Mouse (Mus musculus) adrenal gland, adult 10 weeks (tissue): ENCODE measurements around the gene Crtc2. TPM values are rescaled to one million over a fixed set of nuclear protein-coding genes. Genes with fewer than 3 reads are reported as not detected.

ENCODE experiments used
- polyA plus RNA-seq: library from polyadenylated mRNA; stranded (reverse); fragments of 350-450 nt; fragmentation: Illumina TruSeq; extraction: RNeasy Lipid Tissue Mini Kit (QIAGEN cat#74804); gene quantifications from one replicate; pipeline ENCODE4 v1.2.3, GENCODE M21; 2014; ENCODE audit warnings: low read depth, low replicate concordance

Gene Crtc2
- polyA plus RNA-seq, result 9.7 TPM

DNA sequence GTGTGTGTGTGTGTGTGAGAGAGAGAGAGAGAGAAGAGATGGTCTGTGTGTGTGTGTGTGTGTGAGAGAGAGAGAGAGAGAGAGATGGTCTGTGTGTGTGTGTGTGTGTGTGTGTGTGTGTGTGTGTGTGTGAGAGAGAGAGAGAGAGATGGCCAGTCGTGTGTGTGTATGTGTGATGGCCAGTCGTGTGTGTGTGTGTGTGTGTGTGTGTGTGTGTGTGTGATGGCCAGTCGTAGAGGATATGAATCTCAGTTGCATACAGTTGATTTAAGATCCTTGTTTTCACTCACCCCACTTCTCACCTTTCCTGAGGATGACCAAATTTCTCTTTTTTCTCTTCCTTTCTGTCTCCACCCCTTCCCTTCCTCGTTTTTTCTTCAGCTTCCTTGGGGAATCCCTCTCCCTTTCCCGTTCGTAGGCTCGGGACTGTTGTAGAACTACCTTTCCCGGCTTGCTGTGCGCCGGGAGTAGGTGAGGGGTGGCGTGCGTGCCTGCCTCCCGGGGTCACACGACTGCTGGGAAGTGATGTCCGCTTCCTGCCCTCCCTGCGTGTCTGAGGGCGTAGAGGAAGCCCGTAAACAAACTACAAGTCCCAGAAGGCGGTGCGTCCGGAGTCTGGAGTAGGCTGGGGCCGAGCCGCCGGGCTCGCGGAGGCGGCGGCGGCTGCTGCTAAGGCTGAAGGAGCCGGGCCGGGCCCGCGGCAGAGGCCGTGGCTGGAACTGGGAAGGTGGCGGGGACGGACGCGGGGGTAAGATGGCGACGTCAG, at the start of gene Crtc2:
TSS of gene Crtc2 (plus strand) at position 511 of the 766 bp plus-strand sequence.

DNA sequence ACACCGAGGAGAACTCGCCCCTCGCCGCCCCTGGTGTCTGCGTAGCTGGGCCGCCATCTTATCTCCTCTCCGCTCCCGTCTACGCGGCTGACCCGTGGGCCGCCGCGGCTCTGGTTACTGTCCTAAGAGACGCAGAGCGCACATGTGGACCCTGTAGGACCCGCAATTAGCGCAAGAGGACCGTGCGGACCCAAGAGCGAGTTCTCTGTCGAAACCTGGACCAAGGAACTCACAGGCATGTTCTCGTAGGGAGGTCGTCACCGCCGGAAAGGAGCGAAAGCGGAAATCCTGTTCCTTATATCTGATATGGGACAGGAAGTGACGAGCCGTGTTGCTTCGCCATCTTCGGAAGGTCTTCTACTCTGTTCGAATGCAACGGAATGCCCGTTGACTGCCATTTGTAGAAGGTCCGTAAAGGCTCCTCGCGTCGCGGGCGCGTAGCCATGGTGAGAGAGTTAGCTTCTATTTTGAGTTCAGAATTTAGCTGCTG, 40.5 kb upstream of the Crtc2 start, which contains the start of the genes Rps27 and Rab13:
TSS of gene Rps27 (minus strand) at position 275 of the 490 bp plus-strand sequence.
TSS of gene Rab13 (plus strand) at position 319 of the 490 bp plus-strand sequence.

DNA sequence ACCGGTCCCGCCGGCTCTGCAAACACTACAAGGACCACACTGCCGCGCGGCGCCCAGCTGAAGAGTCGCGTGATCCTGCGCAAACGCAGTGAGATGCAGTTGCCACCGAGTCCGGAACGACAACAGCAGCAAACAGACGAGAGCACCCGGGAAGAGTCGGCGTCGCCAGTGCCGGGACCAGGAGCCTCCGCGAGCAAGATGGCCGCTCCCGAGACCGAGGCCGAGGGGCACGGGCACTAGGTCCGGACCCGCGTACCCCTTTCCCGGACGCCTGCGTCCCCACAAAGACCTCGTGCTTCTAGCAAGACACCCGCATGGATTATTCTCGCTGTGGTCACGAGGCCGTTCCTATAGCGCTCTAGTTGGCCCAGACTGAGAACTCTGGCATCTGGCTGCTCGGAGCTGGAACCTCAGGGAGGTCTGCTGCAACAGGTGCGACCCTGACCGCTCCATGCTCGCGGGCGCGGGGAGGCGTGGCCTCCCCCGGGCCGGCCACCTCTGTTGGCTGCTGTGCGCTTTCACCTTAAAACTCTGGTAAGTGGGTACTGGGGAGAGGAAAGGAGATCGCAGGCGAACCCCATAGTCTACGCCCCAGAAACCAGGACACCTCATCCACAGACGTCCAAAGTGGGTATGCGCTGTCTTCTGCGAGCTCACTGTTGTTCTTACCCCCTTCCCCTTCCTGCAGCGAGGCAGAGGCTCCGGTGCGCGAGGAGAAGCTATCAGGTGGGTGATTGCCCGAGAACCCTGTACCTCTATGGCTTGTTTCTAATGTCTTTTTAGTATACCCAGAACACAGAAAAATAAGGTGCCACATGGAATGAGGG, 22.2 kb upstream of the Crtc2 start, which contains the start of gene Jtb:
TSS of gene Jtb (plus strand) at position 91 of the 827 bp plus-strand sequence.

DNA sequence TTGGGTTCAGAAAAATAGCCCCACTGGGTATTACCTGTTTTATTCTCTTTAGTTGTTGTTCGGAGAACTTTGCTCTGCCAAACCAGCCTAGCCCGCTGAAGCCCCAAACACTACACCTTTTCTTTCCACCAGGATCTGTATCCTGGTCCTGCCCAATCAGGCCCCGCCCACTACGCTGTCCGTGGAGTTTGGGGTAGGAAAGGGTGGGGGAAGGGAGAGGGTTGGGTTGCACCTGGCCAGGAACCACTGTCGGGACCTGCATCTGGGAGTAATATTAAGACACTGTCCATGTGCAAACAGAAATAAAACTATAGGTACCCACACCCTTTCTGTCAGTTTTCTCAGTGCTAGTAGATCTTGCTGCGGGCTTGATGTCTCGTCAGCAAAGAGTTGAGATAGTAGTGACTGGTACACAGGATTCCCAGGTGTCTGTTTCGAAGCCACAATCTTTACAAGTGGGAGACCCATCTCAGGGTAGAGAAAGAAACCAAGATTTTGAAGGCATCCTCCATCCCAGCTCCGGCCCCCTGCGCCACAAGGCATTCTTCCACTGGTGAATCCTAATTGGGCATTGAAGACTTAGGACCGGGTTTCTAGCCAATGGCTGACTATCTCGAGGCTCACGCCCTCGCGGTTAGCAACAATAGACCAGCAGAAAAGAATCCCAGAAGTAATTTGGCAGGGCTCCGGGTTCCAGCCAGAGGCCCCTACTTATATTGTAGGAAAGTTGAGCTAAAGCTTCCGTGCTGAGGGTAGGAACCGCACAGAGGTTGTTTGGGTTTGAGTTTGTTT, 10.8 kb upstream of the Crtc2 start, which contains the start of gene Creb3l4:
TSS of gene Creb3l4 (minus strand) at position 529 of the 792 bp plus-strand sequence.

DNA sequence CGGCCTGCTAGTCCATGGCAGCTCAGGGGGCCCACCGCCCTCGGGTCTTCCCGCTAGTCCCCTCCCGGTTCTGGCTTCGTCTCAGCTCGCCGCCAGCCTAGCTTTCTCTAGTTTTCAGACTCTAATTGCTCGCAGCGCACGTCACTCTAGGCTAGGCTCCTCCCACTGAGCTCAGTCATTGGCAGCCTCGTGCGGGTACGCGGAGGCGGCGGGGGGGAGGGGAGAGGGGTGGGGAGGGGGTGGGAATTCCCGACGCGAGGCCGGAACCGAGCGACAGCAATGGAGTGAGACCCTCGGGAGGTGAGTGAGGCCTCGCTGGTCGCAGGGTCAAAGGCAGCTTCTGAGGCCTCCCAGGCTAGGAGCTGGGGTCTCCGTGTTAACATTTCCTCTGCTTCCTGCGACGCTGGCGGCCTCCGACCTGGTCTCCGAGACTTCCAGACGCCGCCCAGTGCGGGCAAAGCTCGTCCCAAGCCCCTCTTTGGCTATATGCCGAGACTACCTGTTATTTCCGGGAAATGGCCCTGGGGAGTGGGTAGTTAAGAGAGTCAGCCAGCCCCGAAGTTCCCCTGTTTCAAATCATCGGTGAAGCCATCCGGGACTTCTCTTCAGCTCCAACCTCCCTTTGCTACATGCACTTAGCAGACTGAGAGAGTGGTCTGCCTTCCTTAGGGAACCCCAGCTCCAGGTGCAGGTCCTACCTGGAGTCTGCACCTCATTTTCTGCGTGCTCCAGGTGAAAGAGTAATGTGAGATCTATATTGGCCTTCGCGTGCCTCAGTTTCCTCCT, 5.8 kb upstream of the Crtc2 start, which contains the start of gene Slc39a1:
TSS of gene Slc39a1 (plus strand) at position 213 of the 786 bp plus-strand sequence.

DNA sequence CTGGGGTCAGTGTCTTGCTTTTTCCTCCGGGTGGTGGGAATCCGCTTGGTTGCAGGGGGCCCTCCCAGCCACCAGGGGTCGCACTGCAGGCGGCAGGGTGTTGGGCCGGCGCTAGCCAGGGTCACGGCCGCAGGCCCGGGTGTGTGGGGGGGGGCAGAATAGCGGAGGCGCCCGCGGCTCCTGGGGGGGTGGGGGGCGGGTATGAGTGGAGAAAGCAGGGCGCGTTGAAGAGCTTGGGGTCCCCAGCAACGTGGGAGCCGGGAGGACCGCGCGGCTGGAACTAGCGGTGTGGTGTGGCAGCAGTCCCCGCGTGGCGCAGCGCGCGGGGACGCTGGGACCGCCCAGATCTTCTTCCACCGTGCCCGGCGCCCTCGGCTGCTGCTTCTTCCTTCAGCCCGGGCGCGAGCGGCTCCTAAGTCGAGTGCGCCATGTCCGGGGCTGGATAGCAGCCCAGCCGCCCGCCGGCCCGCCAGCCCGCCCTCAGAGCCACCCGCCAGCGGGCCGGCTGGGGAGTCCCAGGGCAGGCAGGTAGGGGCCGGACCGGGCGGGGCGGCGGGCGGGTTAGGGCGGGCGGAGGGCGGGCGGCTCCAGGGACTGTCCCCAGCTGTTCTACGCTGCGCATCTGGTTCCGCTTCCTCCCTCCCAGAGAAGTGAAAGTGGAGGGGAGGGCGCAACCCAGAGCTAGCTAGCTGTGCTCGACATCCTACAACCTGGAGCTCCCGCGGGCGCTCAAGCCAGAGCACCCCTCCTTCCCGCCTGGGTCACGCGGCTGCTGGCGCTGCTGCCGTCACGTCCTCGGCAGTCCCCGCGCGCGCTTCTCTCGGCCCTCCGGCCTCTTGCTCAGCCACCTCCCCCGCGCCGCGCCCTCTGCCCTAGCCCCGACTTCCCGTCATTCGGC, 11.3 kb downstream of the Crtc2 start, which contains the start of gene Dennd4b:
TSS of gene Dennd4b (plus strand) at position 152 of the 898 bp plus-strand sequence.

DNA sequence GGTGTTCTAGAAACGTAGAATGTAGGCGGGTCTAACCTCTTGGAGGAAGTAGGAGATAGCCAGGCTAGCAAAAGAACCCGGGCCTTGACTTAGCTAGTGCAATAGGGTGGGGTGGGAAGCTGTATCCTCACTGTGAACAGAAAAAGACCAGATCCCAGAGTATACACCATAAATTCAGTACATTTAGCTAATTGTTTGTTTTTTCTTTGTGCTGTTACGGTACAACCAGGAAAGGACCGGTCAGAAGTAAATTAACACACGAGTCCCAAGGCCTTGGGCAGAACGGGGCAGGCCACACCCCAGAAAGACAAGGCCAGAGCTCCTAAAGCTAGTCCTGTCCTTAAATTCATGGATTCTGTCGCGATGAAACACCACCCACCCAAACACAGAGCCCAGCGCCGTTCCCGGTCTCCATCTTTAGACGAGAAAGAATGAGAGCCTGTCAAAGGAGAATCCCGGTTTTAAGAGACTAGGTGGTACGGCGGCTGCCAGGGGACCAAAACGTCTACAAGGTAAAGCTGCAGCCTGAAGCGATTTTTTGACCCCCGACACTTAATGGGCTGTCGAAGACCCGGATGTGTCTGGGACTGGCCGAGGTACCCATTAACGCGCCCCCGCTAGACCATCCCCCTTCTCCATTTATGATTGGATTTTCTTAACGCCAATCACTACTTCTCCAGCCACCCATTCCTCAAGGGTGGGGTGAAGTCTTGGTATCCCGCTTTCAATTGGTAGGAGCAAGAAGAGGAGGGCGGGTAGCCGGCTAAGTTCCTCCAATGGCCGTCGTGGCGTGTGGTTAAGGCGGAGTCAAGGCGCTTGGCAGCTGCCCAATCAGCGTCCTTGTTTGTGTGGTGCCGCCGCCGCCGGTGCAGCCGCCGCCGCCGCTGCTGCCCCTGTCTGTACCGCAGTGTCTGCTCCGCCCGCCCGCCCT, 38.6 kb downstream of the Crtc2 start, which contains the start of gene Gatad2b:
TSS of gene Gatad2b (plus strand) at position 834 of the 931 bp plus-strand sequence.

Other genes starting within 250 kb of the Crtc2 start
- 123 TPM for gene 4933434E20Rik, start 202.5 kb upstream of the Crtc2 start, polyA plus RNA-seq
- gene Ubap2l, start 201.5 kb upstream of the Crtc2 start, polyA plus RNA-seq, result 111 TPM
- gene Tpm3, start 181.5 kb upstream of the Crtc2 start, polyA plus RNA-seq, result 243 TPM
- 0.87 TPM for gene Nup210l, start 150.0 kb upstream of the Crtc2 start, polyA plus RNA-seq
- 1,166 TPM for gene Rps27, start 40.5 kb upstream of the Crtc2 start, polyA plus RNA-seq
- gene Rab13, start 40.5 kb upstream of the Crtc2 start, polyA plus RNA-seq, result 12.6 TPM
- gene Jtb, start 22.6 kb upstream of the Crtc2 start, polyA plus RNA-seq, result 140 TPM
- gene Creb3l4, start 10.7 kb upstream of the Crtc2 start, polyA plus RNA-seq, result 0.70 TPM
- gene Slc39a1, start 6.0 kb upstream of the Crtc2 start, polyA plus RNA-seq, result 118 TPM
- gene Dennd4b, start 11.0 kb downstream of the Crtc2 start, polyA plus RNA-seq, result 0.99 TPM
- 58.7 TPM for gene Gatad2b, start 39.0 kb downstream of the Crtc2 start, polyA plus RNA-seq
- gene Slc27a3, start 135.8 kb downstream of the Crtc2 start, polyA plus RNA-seq, result 1.7 TPM
- 32.7 TPM for gene Ints3, start 179.5 kb downstream of the Crtc2 start, polyA plus RNA-seq
- gene Npr1, start 211.7 kb downstream of the Crtc2 start, polyA plus RNA-seq, result 159 TPM
- 73.4 TPM for gene Ilf2, start 222.0 kb downstream of the Crtc2 start, polyA plus RNA-seq
- gene Snapin, start 236.9 kb downstream of the Crtc2 start, polyA plus RNA-seq, result 156 TPM